Mouse (Mus musculus) cerebellum, adult 2 months (tissue): ENCODE results near the gene Mpv17l2.

ENCODE experiments used
- CTCF ChIP-seq: fragments of 200-500 bp; IDR thresholded peaks from 2 replicates; pipeline ENCODE4 v1.5.1; 2011; ENCODE audit warnings: low read depth, mild to moderate bottlenecking, control low read depth, low read length, moderate library complexity, borderline replicate concordance; ENCODE audit not compliant: insufficient read depth
- POLR2A ChIP-seq: fragments of 200-500 bp; IDR thresholded peaks from 2 replicates; pipeline ENCODE4 v1.6.1; 2011; ENCODE audit warnings: low read length, control low read depth, borderline replicate concordance; ENCODE audit not compliant: insufficient read depth

DNA sequence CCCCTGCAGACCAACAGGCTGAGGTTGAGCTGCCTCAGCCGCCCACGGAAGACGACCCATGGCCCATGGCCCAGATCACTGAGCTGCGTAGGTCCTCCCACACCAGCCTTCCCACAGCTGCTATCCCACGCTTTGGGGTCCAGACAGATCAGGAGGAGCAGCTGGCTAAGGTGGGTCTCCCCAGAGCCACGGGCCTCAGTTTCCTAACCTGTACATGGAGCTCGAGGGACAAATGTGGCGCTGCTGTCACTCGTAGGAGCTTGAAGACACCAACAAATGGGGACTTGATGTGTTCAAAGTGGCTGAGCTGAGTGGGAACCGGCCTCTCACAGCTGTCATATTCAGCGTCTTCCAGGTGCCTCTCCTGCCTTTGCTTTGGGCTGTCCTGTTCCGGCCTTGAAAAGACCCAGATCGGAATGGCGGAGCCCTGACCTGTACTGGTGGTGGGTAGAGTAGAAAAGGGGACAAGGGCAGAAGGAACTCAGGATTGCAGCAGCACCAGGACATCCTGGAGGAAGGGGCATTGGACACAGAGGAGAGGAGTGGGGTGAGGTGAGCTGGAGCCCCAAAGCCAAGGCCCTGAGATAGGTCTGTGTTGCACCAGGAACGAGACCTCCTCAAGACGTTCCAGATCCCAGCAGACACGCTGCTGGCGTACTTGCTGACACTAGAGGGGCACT is 13.4 kb downstream of the Mpv17l2 start:
- no peak for TF ChIP-seq CTCF
- TF ChIP-seq POLR2A = no peak
